Mouse (Mus musculus) gastrocnemius, postnatal 4 days (tissue): ENCODE results near the gene Kat8. TPM values are rescaled to one million over a fixed set of nuclear protein-coding genes. Genes with fewer than 3 reads are reported as not detected.
"Not testable (repeated sequence)": the region's sequence is repeated elsewhere in the genome, so short reads cannot be mapped to it uniquely, and the experiment has no call there.

Experiments
- DNase-seq, 2 experiments: peaks; one replicate each; pipeline ENCODE4 v3.0.0; 2021 to 2022; ENCODE audit warnings: low spot score in 2 of 2, mixed read lengths in 2 of 2
- total RNA-seq, 2 experiments: library from RNA; stranded (reverse); gene quantifications; 2 replicates each; pipeline ENCODE4 v1.2.3; 2021

Kat8 gene
- total RNA-seq, 2 experiments from 2014 or later: 18.5 to 23.2 TPM

DNA sequence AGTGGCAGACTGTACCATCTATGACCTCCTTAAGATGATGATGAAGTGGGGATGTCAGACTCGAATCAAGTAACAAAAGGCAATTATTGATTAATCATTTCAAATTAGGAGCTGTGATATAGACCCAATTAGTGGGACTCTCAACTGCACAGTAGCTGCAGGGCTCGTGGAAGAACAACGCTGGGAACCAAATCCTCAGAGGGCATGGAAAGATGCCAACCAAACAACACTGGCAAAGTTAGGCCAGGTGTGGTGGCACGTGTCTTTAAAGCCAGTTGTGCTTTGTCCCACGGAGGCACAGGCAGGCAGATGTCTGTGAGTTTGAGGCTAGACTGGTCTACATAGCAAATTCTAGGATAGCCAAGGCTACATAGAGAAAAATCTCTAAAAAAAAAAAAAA lies 18.3 kb downstream of the Kat8 start:
- no peak for DNase-seq

DNA sequence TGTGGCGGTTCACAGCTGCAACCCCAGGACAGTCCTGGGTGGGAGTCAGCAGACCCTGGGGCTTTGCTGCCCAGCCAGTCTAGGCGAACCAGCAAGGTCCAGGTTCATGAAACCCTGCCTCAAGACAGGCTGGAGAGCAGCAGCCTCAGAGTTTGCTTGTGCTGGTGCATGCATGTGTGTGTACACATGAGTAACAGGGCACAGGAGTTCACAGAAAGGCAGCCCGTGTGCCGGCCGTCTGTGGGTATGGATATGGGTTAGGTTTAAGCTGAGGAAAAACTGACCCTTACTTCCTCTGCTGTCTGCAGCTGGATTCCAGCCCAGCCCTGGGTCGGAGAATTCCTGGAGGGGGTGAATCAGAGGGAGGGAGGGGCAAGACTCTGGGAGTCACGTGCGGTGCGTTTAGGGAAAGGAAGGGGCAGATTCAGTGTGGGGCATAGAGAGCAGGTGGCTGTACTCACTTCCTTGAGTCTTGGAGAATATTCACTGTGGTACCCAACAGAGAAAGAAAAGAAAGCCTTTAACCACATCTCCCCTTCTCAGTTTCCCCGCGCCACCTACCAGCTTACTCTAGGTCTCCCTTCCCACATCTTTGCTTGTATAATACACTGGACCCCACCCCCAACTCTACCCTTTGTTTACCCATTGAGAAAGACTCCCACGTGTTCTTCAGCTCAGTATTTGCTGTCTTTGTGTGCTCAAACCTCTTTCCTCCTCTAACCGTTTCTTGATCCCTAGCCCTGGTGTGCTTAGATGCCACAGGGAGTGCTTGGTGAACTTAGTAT lies 19.2 kb downstream of the Kat8 start:
- DNase-seq: no peak

DNA sequence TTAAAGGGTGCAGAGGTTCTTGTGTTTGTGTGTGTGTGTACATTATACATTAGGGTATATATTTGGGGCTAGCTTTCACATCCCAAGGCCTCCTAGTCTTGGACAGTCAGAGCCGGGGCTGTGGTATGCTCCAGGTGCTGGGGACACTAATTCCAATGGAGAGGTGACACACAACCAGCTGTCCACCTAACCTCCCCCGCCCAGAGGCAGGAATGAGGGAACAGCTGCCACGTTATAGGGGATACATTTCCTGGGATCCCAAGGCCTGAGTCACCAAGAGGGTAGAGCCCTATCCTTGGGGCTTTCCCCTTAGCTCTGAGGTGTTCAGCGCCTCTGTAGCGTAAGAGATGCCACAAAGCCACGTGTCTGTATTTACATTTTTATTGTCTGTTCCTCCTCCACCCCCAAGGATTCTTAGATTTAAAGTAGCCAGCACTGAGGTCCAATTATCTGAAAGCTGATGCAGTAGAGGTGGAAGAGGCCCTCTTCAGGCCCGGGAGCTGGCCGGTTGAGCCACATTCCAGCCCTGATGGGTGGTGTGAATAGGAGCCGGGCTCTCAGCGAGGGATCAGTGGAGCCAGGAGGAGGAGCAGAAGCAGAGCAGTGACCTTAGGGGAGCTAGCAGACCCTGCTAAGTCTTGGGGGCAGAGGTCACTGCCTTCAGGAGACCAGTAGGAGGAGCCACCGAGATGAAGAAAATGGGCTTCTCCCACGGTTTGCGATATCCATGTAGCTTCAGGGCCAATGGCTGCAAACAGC lies 20.1 kb downstream of the Kat8 start:
- no peak for DNase-seq

DNA sequence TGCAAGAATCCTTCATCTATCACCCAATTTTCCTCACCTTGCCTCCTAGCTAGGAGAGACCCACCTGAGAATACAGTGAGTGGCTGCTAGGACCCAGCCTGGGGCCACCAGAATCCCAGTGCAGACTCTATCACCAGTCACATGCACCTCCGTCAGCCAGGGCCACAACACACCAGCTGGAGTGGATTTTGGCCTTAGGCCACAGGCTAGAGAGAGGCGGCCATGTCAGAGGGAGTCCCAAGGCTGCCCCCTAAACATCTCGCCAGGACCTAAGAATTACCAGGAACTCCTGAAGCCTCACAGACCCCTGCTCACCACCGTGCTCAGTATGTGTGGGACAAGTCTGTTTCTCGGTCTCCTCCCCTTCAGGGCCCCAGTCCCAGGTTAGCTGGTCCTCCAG lies 21.8 kb downstream of the Kat8 start:
- no peak for DNase-seq

DNA sequence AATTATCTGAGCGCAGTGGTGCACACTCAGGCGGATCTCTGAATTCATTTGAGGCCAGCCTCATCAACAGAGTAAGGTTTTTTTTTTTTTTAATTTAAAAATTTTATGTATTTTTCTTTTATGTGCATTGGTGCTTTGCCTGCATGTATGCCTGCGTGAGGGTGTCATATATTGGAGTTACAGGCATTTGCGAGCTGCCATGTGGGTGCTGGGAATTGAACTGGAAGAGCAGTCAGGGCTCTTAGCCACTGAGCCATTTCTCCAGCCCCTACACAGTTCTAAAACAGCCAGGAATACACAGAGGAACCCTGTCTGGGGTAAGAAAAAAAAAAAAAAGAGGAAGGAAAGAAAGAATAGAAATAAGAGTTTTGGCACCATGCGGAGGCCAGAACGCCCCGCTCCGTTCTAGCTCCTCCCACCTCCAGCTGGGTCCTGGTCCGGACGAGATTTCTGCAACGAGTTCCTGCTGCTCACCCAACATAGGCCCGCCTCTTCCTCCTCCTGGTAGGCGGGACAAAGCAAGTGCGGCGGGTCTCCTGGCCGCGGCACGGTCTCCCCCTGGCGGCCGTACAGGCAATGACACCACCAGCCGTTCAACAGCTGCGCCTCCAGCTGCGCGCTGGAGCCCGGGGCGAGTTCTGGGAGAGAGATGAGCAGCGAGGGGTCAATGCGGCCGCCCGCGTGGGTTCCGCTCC lies 22.9 kb downstream of the Kat8 start:
- DNase-seq: peak; percentile 96

DNA sequence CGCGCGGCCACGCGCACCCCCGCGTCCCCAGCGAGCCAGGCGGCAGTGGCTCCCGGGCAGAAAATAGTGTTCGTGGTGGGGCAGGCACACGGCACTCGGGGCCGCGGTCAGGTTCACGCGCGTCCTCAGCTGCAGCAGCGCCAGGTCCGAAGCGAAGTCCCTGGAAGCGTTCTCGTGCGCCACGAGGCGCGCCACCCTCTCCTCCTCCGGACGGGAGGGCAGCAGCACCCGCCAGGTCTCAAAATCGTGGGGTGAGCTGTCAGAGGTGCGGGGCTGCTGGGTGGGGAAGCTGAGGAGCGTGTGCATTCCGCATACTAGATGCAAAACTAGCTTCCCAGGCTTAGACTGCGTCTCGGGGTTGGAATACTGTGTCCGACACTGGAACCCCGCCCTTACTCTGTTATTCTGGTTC lies 23.4 kb downstream of the Kat8 start:
- no peak for DNase-seq

DNA sequence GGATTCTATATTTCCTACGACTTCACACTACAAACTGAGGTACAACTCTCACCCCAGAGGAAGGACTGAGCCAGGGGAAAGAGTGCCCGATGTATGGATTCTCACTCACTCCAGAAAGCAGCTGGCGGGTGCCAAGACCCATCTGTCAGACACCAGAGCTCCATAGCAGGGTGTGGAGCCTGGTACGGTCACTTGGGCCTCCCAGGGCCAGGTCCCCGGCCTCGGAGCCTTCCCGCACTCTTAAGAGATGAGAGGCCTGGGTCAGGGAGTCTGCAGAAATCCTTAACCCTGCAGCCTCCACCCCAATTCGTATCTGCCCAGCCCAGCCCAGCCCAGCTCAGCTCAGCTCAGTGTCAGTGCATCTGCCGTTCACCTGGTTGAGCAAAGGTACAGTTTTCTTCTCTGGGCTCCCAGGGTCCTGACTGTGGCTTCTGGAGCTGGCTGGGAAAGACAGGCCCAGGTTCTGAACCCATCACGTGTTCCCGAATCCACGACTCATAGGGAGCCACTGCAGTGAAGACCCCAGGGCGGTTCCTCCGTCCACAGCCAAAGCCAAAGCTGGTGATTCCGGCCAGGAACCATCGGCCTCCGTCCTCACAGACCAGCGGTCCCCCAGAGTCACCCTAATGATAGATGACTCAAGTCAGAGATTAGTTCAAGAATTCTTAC lies 24.0 kb downstream of the Kat8 start:
- DNase-seq: no peak

DNA sequence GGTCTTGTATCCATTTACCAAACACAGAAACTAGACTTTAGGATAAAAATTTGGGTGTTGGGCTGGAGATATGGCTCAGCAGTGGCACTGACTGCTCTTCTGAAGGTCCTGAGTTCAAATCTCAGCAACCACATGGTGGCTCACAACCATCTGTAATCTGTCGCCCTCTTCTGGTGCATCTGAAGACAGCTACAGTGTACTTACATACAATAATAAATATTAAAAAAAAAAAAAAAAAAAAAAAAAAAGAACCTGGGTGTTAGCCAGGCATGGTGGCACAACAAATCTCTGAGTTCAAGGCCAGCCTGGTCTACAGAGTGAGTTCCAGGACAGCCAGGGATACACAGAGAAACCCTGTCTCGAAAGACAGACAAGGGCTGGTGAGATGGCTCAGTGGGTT lies 29.8 kb downstream of the Kat8 start:
- not testable (repeated sequence) for DNase-seq

DNA sequence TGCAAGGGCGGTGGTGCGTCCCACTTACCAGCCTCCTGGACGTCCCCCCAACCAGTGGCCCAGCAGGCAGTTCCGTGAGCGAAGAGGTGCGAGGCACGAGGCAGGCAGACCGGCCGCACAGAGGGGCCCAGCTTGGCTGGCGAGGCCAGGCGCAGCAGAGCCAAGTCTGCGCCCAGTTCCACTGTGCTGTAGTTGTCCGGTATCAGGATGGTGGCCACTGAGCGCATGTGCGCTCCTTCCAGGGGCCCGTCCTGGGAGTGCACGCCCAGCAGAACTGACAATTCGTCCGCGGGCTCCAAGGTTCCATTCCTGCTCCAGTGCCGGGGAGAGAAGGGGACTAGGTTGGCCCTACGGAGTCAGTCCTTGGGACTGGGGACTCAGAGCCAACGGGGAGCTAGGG lies 32.3 kb downstream of the Kat8 start:
- no peak for DNase-seq

DNA sequence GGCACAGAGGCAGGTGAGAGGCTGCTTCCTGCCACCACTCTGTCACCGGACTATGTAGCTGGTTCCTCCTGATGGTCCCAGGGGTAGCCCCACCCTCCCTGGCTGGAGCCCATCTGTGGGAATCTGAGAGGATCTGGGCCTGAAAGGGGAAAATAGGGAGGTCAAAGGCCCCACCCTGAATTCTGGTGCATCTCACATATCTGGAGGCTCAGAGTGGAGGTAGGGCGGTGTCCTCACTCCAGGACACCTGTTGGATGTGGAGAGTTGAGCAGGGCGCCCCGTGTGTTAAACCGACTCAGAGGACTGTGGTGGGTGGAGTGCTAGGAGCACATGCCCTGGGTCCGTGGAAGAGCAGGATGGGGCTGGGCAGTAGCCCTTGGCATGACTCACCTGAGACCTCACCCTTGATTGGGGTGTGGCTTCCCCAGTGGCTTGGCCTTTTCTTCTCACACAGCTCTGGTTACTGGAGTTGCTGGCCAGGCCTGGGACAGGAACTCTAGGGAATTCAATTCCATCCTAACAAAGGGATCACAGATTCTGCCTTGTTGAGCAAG lies 34.2 kb downstream of the Kat8 start, which contains the start of gene Prss36:
TSS of gene Prss36 (minus strand) at position 256 of the 554 bp plus-strand sequence.
- no peak for DNase-seq

DNA sequence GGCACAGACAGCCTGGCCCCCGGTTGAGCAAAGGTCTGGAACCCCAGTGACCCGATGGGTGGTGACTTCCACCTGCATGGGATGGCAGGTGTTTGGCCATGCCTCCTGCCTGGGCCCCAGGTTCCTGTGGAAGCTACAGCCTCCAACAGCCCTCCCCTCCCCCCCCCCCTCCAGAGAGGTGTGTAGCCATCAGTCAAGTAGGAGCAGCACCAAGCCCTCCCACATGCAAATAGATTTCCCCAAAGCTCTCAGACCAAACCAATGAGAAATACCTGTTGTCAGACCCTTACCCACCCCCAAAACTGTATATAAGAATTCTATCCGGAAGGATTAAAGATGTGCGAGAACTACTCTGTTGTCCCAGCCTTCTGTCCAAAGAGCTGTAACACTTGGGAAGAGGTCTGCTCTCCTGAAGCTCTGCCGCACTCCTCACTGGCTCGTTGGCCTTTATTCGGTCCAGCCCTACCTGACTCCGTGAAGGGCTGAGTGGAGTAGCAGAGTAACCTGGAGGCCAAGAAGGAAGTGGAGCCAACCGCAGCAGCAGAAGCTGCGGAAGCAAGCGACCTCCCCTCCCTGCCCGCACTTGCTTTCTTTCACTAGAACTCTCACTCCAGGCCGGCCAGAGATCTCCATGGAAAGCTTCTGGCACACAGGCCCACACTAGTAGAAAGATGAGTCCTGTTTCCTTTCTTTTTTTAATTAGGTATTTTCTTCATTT lies 40.7 kb downstream of the Kat8 start:
- DNase-seq: no peak

DNA sequence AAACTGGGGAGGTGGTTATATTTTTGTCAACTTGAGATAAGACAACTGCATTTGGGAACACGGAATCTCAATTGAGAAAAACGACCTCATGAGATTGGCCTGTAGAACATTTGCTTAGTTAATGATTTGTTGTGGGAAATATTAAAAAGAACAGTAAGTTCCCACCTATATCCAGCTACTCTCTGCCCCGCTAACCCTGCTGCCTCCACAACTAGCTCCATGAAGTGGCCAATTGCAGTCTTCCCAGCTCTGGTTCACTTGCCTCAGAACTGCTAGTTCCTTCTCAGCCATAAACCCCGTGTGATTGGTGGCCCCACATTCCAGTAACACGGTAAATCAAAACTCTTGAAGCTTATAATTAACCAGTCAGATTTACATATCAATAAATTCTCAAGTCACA lies 47.0 kb downstream of the Kat8 start:
- DNase-seq: no peak

DNA sequence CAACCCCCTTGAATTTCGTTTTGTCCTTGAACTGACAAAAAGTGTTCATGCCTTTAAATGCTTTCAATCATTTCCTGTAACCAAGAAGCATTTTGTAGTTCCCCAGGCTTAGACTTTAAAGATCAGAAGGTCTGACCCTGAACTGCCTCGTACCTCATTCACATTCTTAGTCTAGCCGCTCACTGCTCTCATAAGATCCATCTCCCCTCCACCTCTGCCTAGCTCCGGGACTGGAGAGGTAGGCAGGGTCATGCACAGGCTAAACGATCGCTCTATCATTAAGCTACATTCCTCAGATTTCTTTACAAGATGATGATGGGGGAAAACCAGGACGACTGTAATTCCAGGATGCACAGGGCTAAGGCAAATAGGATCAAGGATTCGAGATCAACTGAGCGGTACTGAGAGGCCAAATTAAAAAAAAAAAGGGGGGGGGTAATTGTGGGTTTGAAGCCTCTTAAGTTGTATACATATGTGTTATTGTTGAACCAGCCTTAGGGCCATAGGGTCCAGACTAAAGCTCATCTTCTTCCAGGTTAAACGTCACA lies 54.1 kb downstream of the Kat8 start:
- DNase-seq: no peak

DNA sequence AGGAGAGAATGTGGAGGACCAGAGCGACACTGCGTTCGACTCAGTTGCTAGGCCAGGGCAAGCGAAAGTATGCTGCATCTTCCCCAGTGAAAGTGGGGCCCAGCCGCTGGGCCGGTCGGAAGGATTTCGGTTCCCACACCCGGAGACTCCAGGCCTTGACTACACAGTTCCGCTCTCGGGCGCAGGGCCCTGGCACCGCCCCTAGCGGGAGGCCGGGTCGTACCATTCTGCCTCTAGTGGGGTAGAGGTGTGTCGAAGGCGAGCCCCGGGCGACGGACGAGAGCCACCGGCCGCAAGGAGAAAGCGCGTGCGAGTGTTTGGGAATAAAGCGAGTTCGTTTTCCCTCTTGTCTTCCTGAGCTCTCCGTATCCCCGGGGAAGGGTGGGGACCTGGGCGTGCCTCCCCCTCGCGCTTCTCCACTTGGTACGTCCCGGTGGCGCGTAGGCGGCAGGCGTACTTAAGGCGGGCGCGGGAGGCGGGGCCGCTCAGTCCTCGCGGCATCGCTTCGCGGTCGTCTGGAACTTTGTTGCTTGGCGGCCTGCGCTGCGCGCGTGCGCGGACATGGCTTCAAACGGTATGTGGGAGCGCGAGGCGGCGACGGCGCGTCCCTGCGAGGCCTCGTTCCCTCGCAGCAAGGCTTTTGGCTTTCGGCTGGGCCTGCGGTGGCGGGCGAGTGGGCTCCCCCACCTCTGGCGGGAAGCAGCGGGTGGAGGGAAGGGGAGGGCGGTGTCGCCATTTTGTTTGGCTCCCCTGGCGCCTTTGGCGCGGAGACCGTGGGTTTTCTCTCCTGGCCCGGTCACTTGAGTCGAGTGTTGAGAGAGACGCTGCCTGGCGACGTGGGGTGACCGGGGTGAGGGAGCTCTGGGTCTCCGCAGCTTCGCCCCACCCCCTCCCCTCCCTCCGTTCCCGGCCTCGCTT lies 54.9 kb downstream of the Kat8 start, which contains the start of gene Fus:
TSS of gene Fus (plus strand) at position 454 of the 918 bp plus-strand sequence.
- peak; percentile 97 for DNase-seq

DNA sequence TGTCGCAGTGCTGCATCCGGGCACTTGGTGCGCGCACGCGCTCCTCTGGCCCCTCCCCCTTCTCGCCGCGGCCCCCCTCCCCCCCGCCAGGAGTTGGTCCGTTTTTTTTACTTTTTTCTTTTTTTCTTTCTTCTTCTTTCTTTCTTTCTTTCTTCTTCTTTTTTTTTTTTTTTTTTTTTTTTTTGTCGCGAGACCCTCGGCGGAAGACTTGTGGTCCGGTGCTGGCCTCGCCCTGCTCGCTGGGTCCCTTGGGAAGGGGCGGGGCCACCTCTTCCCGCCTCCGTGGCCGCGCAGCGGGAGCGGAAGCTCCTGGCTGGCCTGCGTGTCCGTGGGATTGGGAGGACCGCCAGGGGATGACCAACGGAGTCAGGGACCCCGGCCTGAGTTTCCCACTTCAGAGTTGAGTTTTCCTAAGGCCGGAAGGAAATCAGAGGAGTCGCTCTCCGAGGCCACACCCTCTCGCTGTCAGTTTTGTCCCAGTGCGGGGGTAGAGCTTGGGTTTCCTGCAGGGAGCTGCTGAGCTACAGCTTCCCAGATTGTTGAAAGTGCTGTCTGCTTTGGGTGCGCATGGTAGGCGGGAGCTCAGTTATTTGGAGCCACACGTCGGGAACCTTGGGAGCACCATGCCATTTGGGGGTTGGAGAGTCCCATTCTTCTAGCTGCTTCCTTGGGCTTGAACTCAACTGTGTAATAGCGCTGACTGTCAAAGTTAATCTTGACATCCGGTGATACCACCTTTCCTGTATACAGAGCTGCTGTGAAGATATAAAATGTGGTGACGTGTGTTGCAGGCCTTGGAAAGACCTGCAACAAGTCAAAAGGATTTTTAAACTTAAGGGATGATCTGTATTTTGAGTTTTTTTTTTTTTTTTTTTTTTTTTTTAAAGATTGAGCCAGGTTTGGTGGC lies 55.9 kb downstream of the Kat8 start:
- peak; percentile 76 to 86 for DNase-seq

DNA sequence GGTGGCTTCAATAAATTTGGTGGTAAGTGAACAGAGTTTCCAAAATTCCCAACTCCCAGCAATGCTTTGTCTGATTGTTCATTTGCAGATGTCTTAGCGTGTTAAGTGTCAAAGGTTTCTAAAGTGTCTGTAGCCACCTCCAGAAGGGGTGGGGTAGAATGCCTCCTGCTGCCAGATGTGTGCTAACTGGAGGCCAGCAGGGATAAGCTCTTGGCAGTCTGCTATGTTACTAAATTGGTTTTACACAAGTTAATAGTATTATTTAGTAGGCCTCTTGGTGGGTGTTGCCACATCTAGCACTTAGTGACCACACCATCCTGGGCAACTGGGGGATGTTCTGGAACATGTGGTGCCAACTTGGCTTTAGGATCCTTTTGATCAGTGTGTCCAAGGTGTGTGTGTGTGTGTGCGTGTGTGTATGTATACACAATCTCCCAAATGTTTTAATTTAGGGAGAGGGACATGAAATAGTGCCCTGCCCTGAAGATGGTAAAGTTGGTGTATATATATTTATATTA lies 62.2 kb downstream of the Kat8 start:
- no peak for DNase-seq
